Mouse (Mus musculus): ENCODE measurements around the gene Pard3.

Pard3 gene

GRCm38 (mm10) chr8:127600641-127601040 lies 536.9 kb downstream of the Pard3 start:
- DNase-seq (ENCODE audit: low spot score in 2 of 2), result no peak

- no peak for DNase-seq (ENCODE audit: low spot score in 2 of 2)
Observed at GRCm38 (mm10) chr8:127603062-127603461, 539.4 kb downstream of the Pard3 start.

- DNase-seq (ENCODE audit: low spot score in 2 of 2), result no peak
Observed at GRCm38 (mm10) chr8:127608541-127609270, 545.0 kb downstream of the Pard3 start.

- DNase-seq (ENCODE audit: low spot score in 2 of 2), result no peak
Observed at GRCm38 (mm10) chr8:127609316-127609715, 545.6 kb downstream of the Pard3 start.

- no peak for DNase-seq (ENCODE audit: low spot score in 2 of 2)
Observed at GRCm38 (mm10) chr8:127614206-127614605, 550.5 kb downstream of the Pard3 start.

GRCm38 (mm10) chr8:127616681-127617080 lies 553.0 kb downstream of the Pard3 start:
- DNase-seq (ENCODE audit: low spot score in 2 of 2), result no peak

- DNase-seq (ENCODE audit: low spot score in 2 of 2), result no peak
Observed at GRCm38 (mm10) chr8:127622137-127622536, 558.4 kb downstream of the Pard3 start.

GRCm38 (mm10) chr8:127638232-127639087 lies 574.8 kb downstream of the Pard3 start:
- DNase-seq (ENCODE audit: low spot score in 2 of 2), result no peak

GRCm38 (mm10) chr8:127639088-127639453 lies 575.4 kb downstream of the Pard3 start:
- no peak for DNase-seq (ENCODE audit: low spot score in 2 of 2)

GRCm38 (mm10) chr8:127655559-127655958 lies 591.9 kb downstream of the Pard3 start:
- DNase-seq (ENCODE audit: low spot score in 2 of 2), result no peak
